Mouse (Mus musculus) erythroblast, embryonic 14.5 days (primary cell): ENCODE results near the gene Apex1.

Experiments
- GATA1 ChIP-seq: IDR thresholded peaks from 2 replicates; pipeline ENCODE4 v1.6.1; 2012; ENCODE audit warnings: low read length, inconsistent platforms, mixed read lengths
- TAL1 ChIP-seq: IDR thresholded peaks from 3 replicates; pipeline ENCODE4 v1.6.1; 2012; ENCODE audit warnings: low read length, inconsistent platforms, mixed read lengths

DNA sequence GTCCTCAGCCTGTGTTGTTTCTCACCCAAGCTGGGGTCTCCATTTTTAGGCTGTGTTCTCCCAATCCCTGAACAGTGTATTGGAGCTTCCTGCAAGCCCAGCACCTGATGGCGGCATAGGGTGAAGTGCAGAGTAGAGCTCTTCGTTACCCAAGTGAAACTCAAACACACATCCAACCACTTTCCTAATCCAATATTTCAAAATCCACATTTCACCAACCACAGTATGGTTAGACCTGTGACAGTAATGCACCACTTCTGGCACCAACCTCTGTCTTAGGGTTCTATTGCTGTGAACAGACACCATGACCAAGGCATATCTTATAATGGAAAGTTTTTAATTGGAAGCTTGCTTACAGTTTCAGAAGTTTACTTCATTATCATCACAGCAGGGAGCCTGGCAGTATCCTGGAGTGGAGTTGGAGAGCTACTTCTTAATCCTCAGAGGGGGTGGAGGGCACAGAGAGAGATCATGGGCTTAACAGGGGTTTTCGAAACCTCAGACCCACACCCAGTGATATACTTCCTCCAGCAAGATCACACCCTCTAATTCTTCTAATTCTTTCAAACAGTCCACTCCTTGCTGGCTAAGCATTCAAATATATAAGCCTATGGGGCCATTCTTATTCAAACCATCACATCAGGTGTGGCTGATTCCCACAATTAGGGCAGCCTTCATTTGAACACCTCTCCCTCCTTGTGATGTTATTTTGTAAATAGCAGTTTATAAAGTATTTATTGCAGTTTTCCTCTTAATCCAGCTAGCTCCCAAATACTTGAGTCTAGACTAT, 13.5 kb downstream of the Apex1 start:
- TF ChIP-seq GATA1: no peak
- TF ChIP-seq TAL1: no peak
